Mouse (Mus musculus): ENCODE data around the gene Thbs1. TPM values are rescaled to one million over a fixed set of nuclear protein-coding genes. Genes with fewer than 3 reads are reported as not detected.

The Thbs1 gene
- polyA plus RNA-seq, 1 experiment, result 0.98 TPM

- DNase-seq, result no peak
- H3K4me1 ChIP-seq (ENCODE audit: control insufficient read depth, insufficient read depth, low read length), result peaks cover 2% of the 10 kb centered on the region; the same call in 1 of the 2 replicates
- H3K27ac ChIP-seq (ENCODE audit: insufficient read depth, low read length), result no peak overlapping the region
- TF ChIP-seq POLR2A (IDR thresholded peaks at IDR 0.05; ENCODE audit: borderline replicate concordance, insufficient read depth, low read length) (no peak), CTCF (IDR thresholded peaks at IDR 0.05; ENCODE audit: borderline replicate concordance, insufficient read depth, low read depth, low read length) (no peak)
- WGBS, result 41% methylated on average over 7 of the region's 7 CpGs
- no peaks in the 10 kb centered on the region; the same call in 1 of the 2 replicates for H3K27me3 ChIP-seq (ENCODE audit: control insufficient read depth, insufficient read depth, low read length)
- H3K4me3 ChIP-seq (replicated peaks; ENCODE audit: insufficient read depth, low read depth, low read length), result no peak overlapping the region
Measured at GRCm38 (mm10) chr2:118115647-118116046, 4.0 kb downstream of the Thbs1 start.

GRCm38 (mm10) chr2:118116180-118116579, 4.5 kb downstream of the Thbs1 start:
- DNase-seq, result no peak
- 52% methylated on average over 2 of the region's 2 CpGs for WGBS
- peaks cover 1% of the 10 kb centered on the region; the same call in 1 of the 2 replicates for H3K4me1 ChIP-seq (ENCODE audit: control insufficient read depth, insufficient read depth, low read length)
- no peak overlapping the region for H3K27ac ChIP-seq (ENCODE audit: insufficient read depth, low read length)
- H3K4me3 ChIP-seq (replicated peaks; ENCODE audit: insufficient read depth, low read depth, low read length), result no peak overlapping the region
- TF ChIP-seq POLR2A (IDR thresholded peaks at IDR 0.05; ENCODE audit: borderline replicate concordance, insufficient read depth, low read length), result no peak
- TF ChIP-seq CTCF (IDR thresholded peaks at IDR 0.05; ENCODE audit: borderline replicate concordance, insufficient read depth, low read depth, low read length), result no peak
- H3K27me3 ChIP-seq (ENCODE audit: control insufficient read depth, insufficient read depth, low read length), result no peaks in the 10 kb centered on the region; the same call in 1 of the 2 replicates

- WGBS, result 75% methylated on average over 3 of the region's 3 CpGs
- TF ChIP-seq CTCF (IDR thresholded peaks at IDR 0.05; ENCODE audit: borderline replicate concordance, insufficient read depth, low read depth, low read length) (no peak), POLR2A (IDR thresholded peaks at IDR 0.05; ENCODE audit: borderline replicate concordance, insufficient read depth, low read length) (no peak)
Measured at GRCm38 (mm10) chr2:118116754-118117290, 5.1 kb downstream of the Thbs1 start.

GRCm38 (mm10) chr2:118117401-118117800, 5.7 kb downstream of the Thbs1 start:
- no peak for TF ChIP-seq POLR2A (IDR thresholded peaks at IDR 0.05; ENCODE audit: borderline replicate concordance, insufficient read depth, low read length)
- TF ChIP-seq CTCF (IDR thresholded peaks at IDR 0.05; ENCODE audit: borderline replicate concordance, insufficient read depth, low read depth, low read length), result no peak
- Histone ChIP-seq H3K4me1 (ENCODE audit: control insufficient read depth, insufficient read depth, low read length) (no peaks in the 10 kb centered on the region), H3K4me3 (replicated peaks; ENCODE audit: insufficient read depth, low read depth, low read length) (no peak overlapping the region), H3K27me3 (ENCODE audit: control insufficient read depth, insufficient read depth, low read length) (no peaks in the 10 kb centered on the region), H3K27ac (ENCODE audit: insufficient read depth, low read length) (no peak overlapping the region)
- DNase-seq, result no peak
- WGBS, result 75% methylated on average over 11 of the region's 11 CpGs

More at GRCm38 (mm10) chr2:118116754-118117290, 5.1 kb downstream of the Thbs1 start:
- Histone ChIP-seq H3K4me1 (ENCODE audit: control insufficient read depth, insufficient read depth, low read length) (no peaks in the 10 kb centered on the region), H3K27me3 (ENCODE audit: control insufficient read depth, insufficient read depth, low read length) (no peaks in the 10 kb centered on the region; the same call in 1 of the 2 replicates), H3K4me3 (replicated peaks; ENCODE audit: insufficient read depth, low read depth, low read length) (no peak overlapping the region), H3K27ac (ENCODE audit: insufficient read depth, low read length) (no peak overlapping the region)
- no peak for DNase-seq

- Histone ChIP-seq H3K4me1 (ENCODE audit: control insufficient read depth, insufficient read depth, low read length) (no peaks in the 10 kb centered on the region), H3K27ac (ENCODE audit: insufficient read depth, low read length) (no peak overlapping the region), H3K4me3 (replicated peaks; ENCODE audit: insufficient read depth, low read depth, low read length) (no peak overlapping the region), H3K27me3 (ENCODE audit: control insufficient read depth, insufficient read depth, low read length) (no peaks in the 10 kb centered on the region)
- DNase-seq, result no peak
- 88% methylated on average over 6 of the region's 6 CpGs for WGBS
- TF ChIP-seq POLR2A (IDR thresholded peaks at IDR 0.05; ENCODE audit: borderline replicate concordance, insufficient read depth, low read length) (no peak), CTCF (IDR thresholded peaks at IDR 0.05; ENCODE audit: borderline replicate concordance, insufficient read depth, low read depth, low read length) (no peak)
Measured at GRCm38 (mm10) chr2:118118045-118118444, 6.4 kb downstream of the Thbs1 start.

GRCm38 (mm10) chr2:118118515-118118914, 6.8 kb downstream of the Thbs1 start:
- WGBS, result 77% methylated on average over 7 of the region's 7 CpGs
- Histone ChIP-seq H3K27ac (ENCODE audit: insufficient read depth, low read length) (no peak overlapping the region), H3K27me3 (ENCODE audit: control insufficient read depth, insufficient read depth, low read length) (no peaks in the 10 kb centered on the region), H3K4me3 (replicated peaks; ENCODE audit: insufficient read depth, low read depth, low read length) (no peak overlapping the region), H3K4me1 (ENCODE audit: control insufficient read depth, insufficient read depth, low read length) (no peaks in the 10 kb centered on the region)
- TF ChIP-seq POLR2A (IDR thresholded peaks at IDR 0.05; ENCODE audit: borderline replicate concordance, insufficient read depth, low read length) (no peak), CTCF (IDR thresholded peaks at IDR 0.05; ENCODE audit: borderline replicate concordance, insufficient read depth, low read depth, low read length) (no peak)
- DNase-seq, result no peak

GRCm38 (mm10) chr2:118119684-118120083, 8.0 kb downstream of the Thbs1 start:
- H3K4me3 ChIP-seq (replicated peaks; ENCODE audit: insufficient read depth, low read depth, low read length), result no peak overlapping the region
- 97% methylated on average over 12 of the region's 12 CpGs for WGBS
- no peaks in the 10 kb centered on the region for H3K27me3 ChIP-seq (ENCODE audit: control insufficient read depth, insufficient read depth, low read length)
- no peak for DNase-seq
- TF ChIP-seq POLR2A (IDR thresholded peaks at IDR 0.05; ENCODE audit: borderline replicate concordance, insufficient read depth, low read length), result no peak
- TF ChIP-seq CTCF (IDR thresholded peaks at IDR 0.05; ENCODE audit: borderline replicate concordance, insufficient read depth, low read depth, low read length), result no peak
- no peak overlapping the region for H3K27ac ChIP-seq (ENCODE audit: insufficient read depth, low read length)
- no peaks in the 10 kb centered on the region for H3K4me1 ChIP-seq (ENCODE audit: control insufficient read depth, insufficient read depth, low read length)

GRCm38 (mm10) chr2:118120095-118120494, 8.4 kb downstream of the Thbs1 start:
- no peak for TF ChIP-seq POLR2A (IDR thresholded peaks at IDR 0.05; ENCODE audit: borderline replicate concordance, insufficient read depth, low read length)
- no peak for TF ChIP-seq CTCF (IDR thresholded peaks at IDR 0.05; ENCODE audit: borderline replicate concordance, insufficient read depth, low read depth, low read length)
- H3K4me1 ChIP-seq (ENCODE audit: control insufficient read depth, insufficient read depth, low read length), result no peaks in the 10 kb centered on the region
- H3K27ac ChIP-seq (ENCODE audit: insufficient read depth, low read length), result no peak overlapping the region
- no peaks in the 10 kb centered on the region for H3K27me3 ChIP-seq (ENCODE audit: control insufficient read depth, insufficient read depth, low read length)
- WGBS, result 96% methylated on average over 11 of the region's 11 CpGs
- no peak overlapping the region for H3K4me3 ChIP-seq (replicated peaks; ENCODE audit: insufficient read depth, low read depth, low read length)
- no peak for DNase-seq

All from cerebellum, adult 2 months (tissue).